Mouse (Mus musculus) lung, postnatal 0 days (tissue): ENCODE measurements around the gene Banp.

Experiments used
- CTCF ChIP-seq: IDR thresholded peaks from 2 replicates; pipeline ENCODE4 v1.5.1; 2016; ENCODE audit warnings: antibody characterized with exemption, mild to moderate bottlenecking
- EP300 ChIP-seq: IDR thresholded peaks from 2 replicates; pipeline ENCODE4 v1.6.1; 2016; ENCODE audit warnings: antibody characterized with exemption, mild to moderate bottlenecking, control low read depth

DNA sequence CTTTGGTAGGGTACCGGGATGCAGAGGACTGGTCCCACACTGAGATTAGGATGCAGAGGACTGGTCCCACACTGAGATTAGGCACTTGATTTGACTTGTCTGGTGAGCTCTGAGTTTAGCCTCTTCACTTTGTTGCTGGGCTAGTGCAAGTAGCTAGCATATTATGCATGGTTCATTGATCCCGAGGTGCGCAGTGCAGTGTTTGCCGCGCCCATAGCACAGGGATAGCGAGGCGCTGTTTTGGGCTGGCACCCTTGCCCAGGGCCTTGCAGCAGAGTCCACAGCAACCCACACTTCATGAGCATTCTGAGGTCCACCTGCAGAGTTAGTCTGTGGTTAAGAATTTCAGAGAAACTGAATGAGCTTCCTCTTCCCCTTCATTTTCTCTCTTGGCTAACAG is 3.2 kb downstream of the Banp start:
- no peak for TF ChIP-seq CTCF
- TF ChIP-seq EP300: no peak
